Comparison of ENCODE assay signal across 12 mouse cellular contexts in genomic region chr1:143709966-143710626, GRCm38 (mm10). TPM values are rescaled to one million over a fixed set of nuclear protein-coding genes. Genes with fewer than 3 reads are reported as not detected.
DNase-seq lines count a peak whose midpoint lies in the region; ATAC-seq lines count a peak whose summit lies in the region.
"Had no signal": no experiment of that assay in that cellular context is flagged by ENCODE, and none has a peak within 500 bp of the region (broad histone marks: within the 10 kb centered on the region; RNA-seq: fewer than 3 reads in every experiment).

No protein-coding gene starts in this region.

- H3K27me3 ChIP-seq in forebrain, embryonic 12.5 days: no peaks in the 10 kb centered on the region
- no peaks in the 10 kb centered on the region for H3K27me3 ChIP-seq in liver, embryonic 13.5 days

- DNase-seq in retina, postnatal 1 day: peak; percentile 11
- no peak for DNase-seq in retina, embryonic 14.5 days (ENCODE audit: low spot score)
- no peak for DNase-seq in liver, embryonic 13.5 days
- DNase-seq in thymus, postnatal 10 days (ENCODE audit: low spot score in 2 of 2): no peak
- DNase-seq in heart, adult 9 months (ENCODE audit: low spot score in 2 of 2): no peak
- no peak for DNase-seq in gastrocnemius, postnatal 14 days
- DNase-seq: adrenal gland, adult 8-10 months; cerebellum, adult 9-11 months; heart, postnatal 14 days; kidney, postnatal 4 days; thymus, postnatal 36 days had no signal

- no peak overlapping the region for H3K4me2 ChIP-seq in forebrain, embryonic 12.5 days
- H3K4me2 ChIP-seq in liver, embryonic 13.5 days: no peak overlapping the region

- WGBS in forebrain, embryonic 12.5 days: 61% methylated on average over 7 of the region's 7 CpGs
- 52% methylated on average over 7 of the region's 7 CpGs for WGBS in liver, embryonic 13.5 days (ENCODE audit: insufficient replicate concordance)

- H3K4me1 ChIP-seq in forebrain, embryonic 12.5 days: no peaks in the 10 kb centered on the region
- peaks cover 4% of the 10 kb centered on the region; the same call in 1 of the 2 replicates for H3K4me1 ChIP-seq in liver, embryonic 13.5 days (replicated peaks)

- H3K9me3 ChIP-seq in forebrain, embryonic 12.5 days: no peaks in the 10 kb centered on the region
- H3K9me3 ChIP-seq in liver, embryonic 13.5 days (replicated peaks): no peaks in the 10 kb centered on the region

- intact Hi-C loops in gastrocnemius, postnatal 14 days (cut with DNase I; ENCODE audit: low total_unique reads): no loop called here

- no peak overlapping the region for H3K4me3 ChIP-seq in forebrain, embryonic 12.5 days (replicated peaks)
- no peak overlapping the region for H3K4me3 ChIP-seq in liver, embryonic 13.5 days (replicated peaks)

- no peak overlapping the region for H3K9ac ChIP-seq in forebrain, embryonic 12.5 days
- no peak overlapping the region for H3K9ac ChIP-seq in liver, embryonic 13.5 days

- H3K27ac ChIP-seq in forebrain, embryonic 12.5 days: peak overlapping the region; percentile 61
- no peak overlapping the region for H3K27ac ChIP-seq in liver, embryonic 13.5 days

- no peaks in the 10 kb centered on the region for H3K36me3 ChIP-seq in forebrain, embryonic 12.5 days (replicated peaks)
- no peaks in the 10 kb centered on the region for H3K36me3 ChIP-seq in liver, embryonic 13.5 days

- ATAC-seq in forebrain, embryonic 12.5 days (ENCODE audit: low FRiP score): peak; percentile 86
- ATAC-seq in liver, embryonic 13.5 days (ENCODE audit: low read depth): peak; percentile 59

RNA-seq across cellular contexts. Expression of gene Glrx2, which starts 6.0 kb away (rescaled TPM):
- polyA plus RNA-seq in forebrain, embryonic 12.5 days (2016; fragmentation: Nextera tagmentation; extraction: Ambion mirVana): 158 and 160 TPM in 2 replicates
- 72.3 and 82.8 TPM in 2 replicates for polyA plus RNA-seq in liver, embryonic 13.5 days (2015; fragmentation: Nextera tagmentation; extraction: Ambion mirVana)
- 10 to 100 TPM; 70.1 to 76.4 TPM for total RNA-seq in gastrocnemius, postnatal 14 days (2021)

RNA-seq across cellular contexts. Expression of gene Cdc73, which starts 7.4 kb away (rescaled TPM):
- 46.3 and 48.8 TPM in 2 replicates for polyA plus RNA-seq in forebrain, embryonic 12.5 days (2016; fragmentation: Nextera tagmentation; extraction: Ambion mirVana)
- polyA plus RNA-seq in liver, embryonic 13.5 days (2015; fragmentation: Nextera tagmentation; extraction: Ambion mirVana): 14.7 and 19.0 TPM in 2 replicates
- total RNA-seq in gastrocnemius, postnatal 14 days (2021): 10 to 100 TPM; 46.0 to 49.2 TPM
